Mouse (Mus musculus): ENCODE measurements around the gene Trib3. TPM values are rescaled to one million over a fixed set of nuclear protein-coding genes. Genes with fewer than 3 reads are reported as not detected.

Gene Trib3
- polyA plus RNA-seq, 1 experiment from 2014 or later, result 1.1 TPM

- Histone ChIP-seq H3K9ac (replicated peaks; ENCODE audit: low read depth, low read length) (no peak overlapping the region), H3K4me2 (replicated peaks; ENCODE audit: low read depth, low read length) (no peak overlapping the region), H3K36me3 (ENCODE audit: control insufficient read depth, insufficient read depth, low read length) (peaks cover 65% of the 10 kb centered on the region), H3K27ac (ENCODE audit: low read length) (no peak overlapping the region), H3K27me3 (ENCODE audit: control insufficient read depth, insufficient read depth, low read length) (no peaks in the 10 kb centered on the region), H3K4me3 (ENCODE audit: low read depth, low read length) (no peak overlapping the region), H3K9me3 (ENCODE audit: control insufficient read depth, low read depth, low read length) (no peaks in the 10 kb centered on the region), H3K4me1 (ENCODE audit: control insufficient read depth, insufficient read depth, low read length) (no peaks in the 10 kb centered on the region)
- WGBS, result 81% methylated on average over 7 of the region's 7 CpGs
- no peak for ATAC-seq (ENCODE audit: insufficient number of reproducible peaks, insufficient read depth, low FRiP score, low read depth)
These were observed 30.8 kb downstream of the Trib3 start for GRCm38 (mm10) chr2:152312996-152313395.

- Histone ChIP-seq H3K9me3 (ENCODE audit: control insufficient read depth, low read depth, low read length) (no peaks in the 10 kb centered on the region), H3K4me2 (replicated peaks; ENCODE audit: low read depth, low read length) (no peak overlapping the region), H3K9ac (replicated peaks; ENCODE audit: low read depth, low read length) (no peak overlapping the region), H3K4me3 (ENCODE audit: low read depth, low read length) (no peak overlapping the region), H3K27me3 (ENCODE audit: control insufficient read depth, insufficient read depth, low read length) (no peaks in the 10 kb centered on the region), H3K36me3 (ENCODE audit: control insufficient read depth, insufficient read depth, low read length) (peaks cover 66% of the 10 kb centered on the region), H3K27ac (ENCODE audit: low read length) (no peak overlapping the region), H3K4me1 (ENCODE audit: control insufficient read depth, insufficient read depth, low read length) (no peaks in the 10 kb centered on the region)
- 87% methylated on average over 3 of the region's 3 CpGs for WGBS
- ATAC-seq (ENCODE audit: insufficient number of reproducible peaks, insufficient read depth, low FRiP score, low read depth), result no peak
These were observed 36.6 kb downstream of the Trib3 start for GRCm38 (mm10) chr2:152307186-152307585.

- no peak overlapping the region for H3K4me2 ChIP-seq (replicated peaks; ENCODE audit: low read depth, low read length)
- H3K36me3 ChIP-seq (ENCODE audit: control insufficient read depth, insufficient read depth, low read length), result peaks cover 53% of the 10 kb centered on the region
- H3K27ac ChIP-seq (ENCODE audit: low read length), result no peak overlapping the region
- no peak overlapping the region for H3K9ac ChIP-seq (replicated peaks; ENCODE audit: low read depth, low read length)
- H3K4me3 ChIP-seq (ENCODE audit: low read depth, low read length), result no peak overlapping the region
- WGBS, result 94% methylated on average over 6 of the region's 6 CpGs
- no peaks in the 10 kb centered on the region for H3K9me3 ChIP-seq (ENCODE audit: control insufficient read depth, low read depth, low read length)
- no peak for ATAC-seq (ENCODE audit: insufficient number of reproducible peaks, insufficient read depth, low FRiP score, low read depth)
- no peaks in the 10 kb centered on the region for H3K27me3 ChIP-seq (ENCODE audit: control insufficient read depth, insufficient read depth, low read length)
- no peaks in the 10 kb centered on the region for H3K4me1 ChIP-seq (ENCODE audit: control insufficient read depth, insufficient read depth, low read length)
These were observed 38.4 kb downstream of the Trib3 start for GRCm38 (mm10) chr2:152305480-152305879.

GRCm38 (mm10) chr2:152303781-152304180 is 40.1 kb downstream of the Trib3 start:
- no peak overlapping the region for H3K9ac ChIP-seq (replicated peaks; ENCODE audit: low read depth, low read length)
- H3K4me3 ChIP-seq (ENCODE audit: low read depth, low read length), result no peak overlapping the region
- no peaks in the 10 kb centered on the region for H3K27me3 ChIP-seq (ENCODE audit: control insufficient read depth, insufficient read depth, low read length)
- peaks cover 40% of the 10 kb centered on the region for H3K36me3 ChIP-seq (ENCODE audit: control insufficient read depth, insufficient read depth, low read length)
- H3K9me3 ChIP-seq (ENCODE audit: control insufficient read depth, low read depth, low read length), result no peaks in the 10 kb centered on the region
- no peak for ATAC-seq (ENCODE audit: insufficient number of reproducible peaks, insufficient read depth, low FRiP score, low read depth)
- no peak overlapping the region for H3K4me2 ChIP-seq (replicated peaks; ENCODE audit: low read depth, low read length)
- 55% methylated on average over 5 of the region's 5 CpGs for WGBS
- H3K27ac ChIP-seq (ENCODE audit: low read length), result no peak overlapping the region
- H3K4me1 ChIP-seq (ENCODE audit: control insufficient read depth, insufficient read depth, low read length), result no peaks in the 10 kb centered on the region

- 76% methylated on average over 2 of the region's 2 CpGs for WGBS
- no peak for ATAC-seq (ENCODE audit: insufficient number of reproducible peaks, insufficient read depth, low FRiP score, low read depth)
- no peak overlapping the region for H3K9ac ChIP-seq (replicated peaks; ENCODE audit: low read depth, low read length)
- no peaks in the 10 kb centered on the region for H3K27me3 ChIP-seq (ENCODE audit: control insufficient read depth, insufficient read depth, low read length)
- no peak overlapping the region for H3K4me2 ChIP-seq (replicated peaks; ENCODE audit: low read depth, low read length)
- H3K27ac ChIP-seq (ENCODE audit: low read length), result no peak overlapping the region
- H3K9me3 ChIP-seq (ENCODE audit: control insufficient read depth, low read depth, low read length), result no peaks in the 10 kb centered on the region
- H3K36me3 ChIP-seq (ENCODE audit: control insufficient read depth, insufficient read depth, low read length), result peaks cover 30% of the 10 kb centered on the region
- no peaks in the 10 kb centered on the region for H3K4me1 ChIP-seq (ENCODE audit: control insufficient read depth, insufficient read depth, low read length)
- no peak overlapping the region for H3K4me3 ChIP-seq (ENCODE audit: low read depth, low read length)
These were observed 41.0 kb downstream of the Trib3 start for GRCm38 (mm10) chr2:152302862-152303261.

GRCm38 (mm10) chr2:152294541-152294940 is 49.3 kb downstream of the Trib3 start:
- Histone ChIP-seq H3K27ac (ENCODE audit: low read length) (no peak overlapping the region), H3K36me3 (ENCODE audit: control insufficient read depth, insufficient read depth, low read length) (no peaks in the 10 kb centered on the region), H3K9ac (replicated peaks; ENCODE audit: low read depth, low read length) (peak overlapping the region; percentile 78), H3K9me3 (ENCODE audit: control insufficient read depth, low read depth, low read length) (no peaks in the 10 kb centered on the region), H3K27me3 (ENCODE audit: control insufficient read depth, insufficient read depth, low read length) (no peaks in the 10 kb centered on the region), H3K4me3 (ENCODE audit: low read depth, low read length) (peak overlapping the region; percentile 76), H3K4me1 (ENCODE audit: control insufficient read depth, insufficient read depth, low read length) (peaks cover 6% of the 10 kb centered on the region; the same call in 1 of the 2 replicates), H3K4me2 (replicated peaks; ENCODE audit: low read depth, low read length) (peak overlapping the region; percentile 52)
- 39% methylated on average over 5 of the region's 5 CpGs for WGBS
- no peak for ATAC-seq (ENCODE audit: insufficient number of reproducible peaks, insufficient read depth, low FRiP score, low read depth)

- WGBS, result under 1% methylated on average over 63 of the region's 70 CpGs
- H3K4me3 ChIP-seq (ENCODE audit: low read depth, low read length), result peak within 1 kb of the TSS; percentile 76
- peaks cover 6% of the 10 kb centered on the region; the same call in 1 of the 2 replicates for H3K4me1 ChIP-seq (ENCODE audit: control insufficient read depth, insufficient read depth, low read length)
- peak within 1 kb of the TSS; percentile 78 for H3K9ac ChIP-seq (replicated peaks; ENCODE audit: low read depth, low read length)
- no peaks in the 10 kb centered on the region for H3K9me3 ChIP-seq (ENCODE audit: control insufficient read depth, low read depth, low read length)
- H3K27ac ChIP-seq (ENCODE audit: low read length), result peak within 1 kb of the TSS; percentile 79
- H3K4me2 ChIP-seq (replicated peaks; ENCODE audit: low read depth, low read length), result peak within 1 kb of the TSS; percentile 52
- H3K36me3 ChIP-seq (ENCODE audit: control insufficient read depth, insufficient read depth, low read length), result no peaks in the 10 kb centered on the region
- H3K27me3 ChIP-seq (ENCODE audit: control insufficient read depth, insufficient read depth, low read length), result no peaks in the 10 kb centered on the region
- peak; percentile 98 for ATAC-seq (ENCODE audit: insufficient number of reproducible peaks, insufficient read depth, low FRiP score, low read depth)
These were observed 49.9 kb downstream of the Trib3 start, which contains the start of gene Tbc1d20 for GRCm38 (mm10) chr2:152293727-152294475. Gene Tbc1d20 (plus strand): TSS chr2:152293828.

- no peak overlapping the region; the same call in 1 of the 2 replicates for H3K9ac ChIP-seq (replicated peaks; ENCODE audit: low read depth, low read length)
- H3K4me3 ChIP-seq (ENCODE audit: low read depth, low read length), result peak overlapping the region; percentile 76
- 2% methylated on average over 15 of the region's 15 CpGs for WGBS
These were observed 50.6 kb downstream of the Trib3 start for GRCm38 (mm10) chr2:152293179-152293726.

More at GRCm38 (mm10) chr2:152293179-152293726, 50.6 kb downstream of the Trib3 start:
- H3K4me2 ChIP-seq (replicated peaks; ENCODE audit: low read depth, low read length), result peak overlapping the region; percentile 52
- no peak overlapping the region for H3K27ac ChIP-seq (ENCODE audit: low read length)
- H3K9me3 ChIP-seq (ENCODE audit: control insufficient read depth, low read depth, low read length), result no peaks in the 10 kb centered on the region
- H3K27me3 ChIP-seq (ENCODE audit: control insufficient read depth, insufficient read depth, low read length), result no peaks in the 10 kb centered on the region
- H3K4me1 ChIP-seq (ENCODE audit: control insufficient read depth, insufficient read depth, low read length), result peaks cover 6% of the 10 kb centered on the region; the same call in 1 of the 2 replicates
- no peaks in the 10 kb centered on the region for H3K36me3 ChIP-seq (ENCODE audit: control insufficient read depth, insufficient read depth, low read length)
- ATAC-seq (ENCODE audit: insufficient number of reproducible peaks, insufficient read depth, low FRiP score, low read depth), result peak; percentile 66
